Mouse (Mus musculus) hematopoietic stem cell, adult 5-6 weeks (primary cell): Measurements from ENCODE around the gene Abhd13. TPM values are rescaled to one million over a fixed set of nuclear protein-coding genes. Genes with fewer than 3 reads are reported as not detected.
A peak's percentile ranks its signal among the peaks of the same experiment; 100 is the strongest.

Source experiments
- ATAC-seq, 2 experiments: fragments of 125-278 bp in 1 of 2; replicated peaks in 1 of 2; 2 replicates each; pipeline ENCODE4 v1.8.0; 2016 to 2017; ENCODE audit warnings: inconsistent platforms in 2 of 2, mild to moderate bottlenecking in 2 of 2, moderate number of reproducible peaks in 2 of 2, low read depth in 1 of 2, moderate TSS enrichment in 1 of 2; ENCODE audit not compliant: low FRiP score in 2 of 2, poor library complexity in 2 of 2, severe bottlenecking in 2 of 2, insufficient read depth in 1 of 2, low TSS enrichment in 1 of 2
- total RNA-seq: library from RNA; stranded (forward); fragments of 172-1452, 232-1000 nt; gene quantifications from 2 replicates; pipeline ENCODE4 v1.2.3, GENCODE M21; 2017

The Abhd13 gene
- total RNA-seq: 13.6 and 15.4 TPM in 2 replicates

- ATAC-seq: peak; percentile 77 to 84
These were observed at the start of gene Abhd13, which contains the start of gene Lig4 for GRCm38 (mm10) chr8:9977573-9978314. TSS of gene Abhd13 (plus strand) at chr8:9977707. TSS of gene Lig4 (minus strand) at chr8:9977686.

- ATAC-seq: no peak
These were observed 47.6 kb upstream of the Abhd13 start for GRCm38 (mm10) chr8:9929746-9930445.

- ATAC-seq: no peak
These were observed 44.8 kb upstream of the Abhd13 start for GRCm38 (mm10) chr8:9932711-9933110.

- ATAC-seq: peak; percentile 65 to 71
These were observed 42.5 kb upstream of the Abhd13 start for GRCm38 (mm10) chr8:9934891-9935565.

GRCm38 (mm10) chr8:9935574-9935973 lies 41.9 kb upstream of the Abhd13 start:
- no peak for ATAC-seq

- ATAC-seq: no peak
These were observed 28.2 kb upstream of the Abhd13 start for GRCm38 (mm10) chr8:9949134-9949890.

- ATAC-seq: no peak
These were observed 19.2 kb upstream of the Abhd13 start for GRCm38 (mm10) chr8:9958338-9958737.

GRCm38 (mm10) chr8:9959919-9960318 lies 17.6 kb upstream of the Abhd13 start:
- no peak for ATAC-seq

GRCm38 (mm10) chr8:9971866-9972265 lies 5.6 kb upstream of the Abhd13 start:
- no peak for ATAC-seq

GRCm38 (mm10) chr8:9975276-9975675 lies 2.2 kb upstream of the Abhd13 start:
- ATAC-seq: no peak

GRCm38 (mm10) chr8:9975898-9976611 lies 1.5 kb upstream of the Abhd13 start:
- peak; percentile 80 to 88 for ATAC-seq

- no peak for ATAC-seq
These were observed 491 bp upstream of the Abhd13 start for GRCm38 (mm10) chr8:9977016-9977415.

GRCm38 (mm10) chr8:9978475-9979230 lies 1.1 kb downstream of the Abhd13 start:
- ATAC-seq: no peak

GRCm38 (mm10) chr8:9979746-9980145 lies 2.2 kb downstream of the Abhd13 start:
- no peak for ATAC-seq

- ATAC-seq: no peak
These were observed 2.7 kb downstream of the Abhd13 start for GRCm38 (mm10) chr8:9980188-9980587.

- ATAC-seq: no peak
These were observed 26.6 kb downstream of the Abhd13 start for GRCm38 (mm10) chr8:10004115-10004514.
